Mouse (Mus musculus) 3T3-L1 (cell line): Measurements from ENCODE around the gene Ghr.
A peak's percentile ranks its signal among the peaks of the same experiment; 100 is the strongest.

Experiments
- DNase-seq: peaks from one replicate; pipeline ENCODE4 v3.0.0-alpha.2; 2015; ENCODE audit warnings: low read depth, low spot score

Gene Ghr

GRCm38 (mm10) chr15:3295986-3296385 lies 287.3 kb downstream of the Ghr start:
- DNase-seq: peak; percentile 53

- no peak for DNase-seq
Observed at GRCm38 (mm10) chr15:3293477-3293876, 289.8 kb downstream of the Ghr start.

GRCm38 (mm10) chr15:3290435-3290834 lies 292.9 kb downstream of the Ghr start:
- DNase-seq: peak; percentile 35

GRCm38 (mm10) chr15:3286032-3286431 lies 297.3 kb downstream of the Ghr start:
- no peak for DNase-seq

GRCm38 (mm10) chr15:3281737-3282136 lies 301.6 kb downstream of the Ghr start:
- no peak for DNase-seq

- DNase-seq: peak; percentile 65
Observed at GRCm38 (mm10) chr15:3281216-3281615, 302.1 kb downstream of the Ghr start.

GRCm38 (mm10) chr15:3279242-3279641 lies 304.1 kb downstream of the Ghr start:
- DNase-seq: no peak

GRCm38 (mm10) chr15:3277391-3277790 lies 305.9 kb downstream of the Ghr start:
- DNase-seq: no peak

- DNase-seq: no peak
Observed at GRCm38 (mm10) chr15:3273191-3273590, 310.1 kb downstream of the Ghr start.

GRCm38 (mm10) chr15:3271216-3271615 lies 312.1 kb downstream of the Ghr start:
- peak; percentile 50 for DNase-seq

- peak; percentile 85 for DNase-seq
Observed at GRCm38 (mm10) chr15:3270646-3271077, 312.6 kb downstream of the Ghr start.

- peak; percentile 81 for DNase-seq
Observed at GRCm38 (mm10) chr15:3269996-3270645, 313.2 kb downstream of the Ghr start.

- peak; percentile 49 for DNase-seq
Observed at GRCm38 (mm10) chr15:3269496-3269895, 313.8 kb downstream of the Ghr start.

GRCm38 (mm10) chr15:3268247-3268646 lies 315.0 kb downstream of the Ghr start, which contains the start of gene Selenop:
Gene Selenop (plus strand): TSS chr15:3268547.
- DNase-seq: no peak
